Mouse (Mus musculus) forebrain, embryonic 11.5 days (tissue): ENCODE data around the gene Rtn2. TPM values are rescaled to one million over a fixed set of nuclear protein-coding genes. Genes with fewer than 3 reads are reported as not detected.

ENCODE experiments used
- ATAC-seq: fragments of 200-750 bp; cut with Nextera tagmentation; replicated peaks from 2 replicates; pipeline ENCODE4 v1.8.0; 2017; ENCODE audit warnings: moderate TSS enrichment; ENCODE audit not compliant: low FRiP score
- DNase-seq: peaks from one replicate; pipeline ENCODE4 v3.0.0-alpha.2; 2017; ENCODE audit warnings: low spot score
- H3K27ac ChIP-seq: fragments of 300-500 bp; sonication (generic); 2 replicates; pipeline ENCODE4 v1.5.1; 2014; ENCODE audit warnings: low read depth, low read length
- H3K27me3 ChIP-seq: fragments of 300-500 bp; sonication (generic); 2 replicates; pipeline ENCODE4 v1.6.1; 2014; ENCODE audit warnings: mild to moderate bottlenecking, low read length, mixed read lengths; ENCODE audit not compliant: control insufficient read depth, insufficient read depth
- H3K36me3 ChIP-seq: fragments of 300-500 bp; sonication (generic); 2 replicates; pipeline ENCODE4 v1.6.1; 2014; ENCODE audit warnings: mild to moderate bottlenecking, low read length, moderate library complexity, mixed read lengths; ENCODE audit not compliant: control insufficient read depth, insufficient read depth
- H3K4me1 ChIP-seq: fragments of 300-500 bp; sonication (generic); replicated peaks from 2 replicates; pipeline ENCODE4 v1.6.1; 2014; ENCODE audit warnings: low read length, mixed read lengths; ENCODE audit not compliant: control insufficient read depth, insufficient read depth
- H3K4me2 ChIP-seq: fragments of 300-500 bp; sonication (generic); 2 replicates; pipeline ENCODE4 v1.6.1; 2014; ENCODE audit warnings: low read depth, mild to moderate bottlenecking, low read length, moderate library complexity, mixed read lengths; ENCODE audit not compliant: severe bottlenecking
- H3K4me3 ChIP-seq: fragments of 300-500 bp; sonication (generic); 2 replicates; pipeline ENCODE4 v1.5.1; 2014; ENCODE audit warnings: low read depth, low read length
- H3K9ac ChIP-seq: fragments of 300-500 bp; sonication (generic); 2 replicates; pipeline ENCODE4 v1.6.1; 2014; ENCODE audit warnings: low read length
- H3K9me3 ChIP-seq: fragments of 300-500 bp; sonication (generic); 2 replicates; pipeline ENCODE4 v1.6.1; 2016; ENCODE audit warnings: low read length, mixed read lengths; ENCODE audit not compliant: control insufficient read depth
- WGBS: fragments of 180-500 bp; shearing (Covaris S2); extraction: QIAGEN DNeasy Blood & Tissue Kit; methylation state at CpG from one replicate; pipeline ENCODE4 v1.1.7; 2014; 5-methylcytosine and 5-hydroxymethylcytosine counted together
- polyA plus RNA-seq: library from polyadenylated mRNA; unstranded; fragments of >200 nt; fragmentation: Nextera tagmentation; extraction: Ambion mirVana; gene quantifications from 2 replicates; pipeline ENCODE4 v1.2.1, GENCODE M21; 2014

The Rtn2 gene
- 47.3 and 54.7 TPM in 2 replicates for polyA plus RNA-seq

DNA sequence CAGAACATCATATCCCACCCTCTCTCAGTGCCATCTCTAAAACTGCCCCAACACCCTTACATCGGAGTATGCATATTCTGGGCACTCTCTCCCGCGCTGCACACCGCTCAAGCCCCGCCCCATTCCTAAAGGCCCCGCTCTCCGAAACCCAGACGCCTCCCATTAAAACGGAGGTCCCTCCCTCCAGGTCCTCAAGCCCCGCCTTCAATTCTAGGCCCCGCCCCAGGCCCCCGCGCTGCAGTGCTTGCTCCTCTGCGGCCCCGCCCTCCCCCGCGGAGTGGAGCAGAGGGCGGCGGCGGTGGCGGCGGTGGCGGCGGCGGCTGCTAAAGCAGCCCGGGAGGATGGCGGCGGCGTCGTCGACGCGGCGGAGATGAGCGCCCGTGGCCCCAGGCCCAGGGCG is at the start of gene Rtn2:
Gene Rtn2, plus strand, starts transcription at position 240 of the 400 bp plus-strand sequence.
- H3K4me1 ChIP-seq, result peaks cover 8% of the 10 kb centered on the region
- H3K9ac ChIP-seq, result peak within 1 kb of the TSS; percentile 93
- peak; percentile 84 for ATAC-seq
- 1% methylated on average over 37 of the region's 37 CpGs for WGBS
- no peaks in the 10 kb centered on the region; the same call in 1 of the 2 replicates for H3K36me3 ChIP-seq
- 0 out of 2 replicates have a peak within 1 kb of the TSS, but pooled peaks have one; percentile 53 for H3K27ac ChIP-seq
- H3K4me2 ChIP-seq, result peak within 1 kb of the TSS; percentile 86
- peaks cover 36% of the 10 kb centered on the region for H3K27me3 ChIP-seq
- peak; percentile 96 for DNase-seq
- H3K9me3 ChIP-seq, result no peaks in the 10 kb centered on the region
- peak within 1 kb of the TSS; percentile 76 for H3K4me3 ChIP-seq

DNA sequence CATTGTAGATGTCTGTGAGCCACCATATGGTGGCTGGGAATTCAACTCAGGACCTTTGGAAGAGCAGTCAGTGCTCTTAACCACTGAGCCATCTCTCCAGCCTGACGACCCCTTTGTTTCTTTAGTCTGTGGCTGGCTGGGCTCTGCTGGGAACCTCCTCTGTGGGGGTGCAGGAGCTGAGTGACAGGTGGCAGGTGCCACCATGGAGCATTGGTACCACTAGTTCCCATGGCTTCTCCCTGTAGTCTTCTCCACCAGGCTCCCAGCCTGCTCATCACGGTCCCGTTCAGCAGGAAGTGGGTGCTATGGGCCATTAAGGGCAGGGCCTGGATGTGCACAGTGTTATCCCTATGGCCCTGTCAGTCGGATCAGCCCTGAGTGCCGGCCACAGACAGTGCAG is 47.8 kb upstream of the Rtn2 start:
- no peaks in the 10 kb centered on the region for H3K27me3 ChIP-seq
- ATAC-seq (no peak), DNase-seq (no peak)
- H3K4me1 ChIP-seq, result no peaks in the 10 kb centered on the region; the same call in 1 of the 2 replicates
- WGBS, result 78% methylated on average over 5 of the region's 5 CpGs
- H3K9ac ChIP-seq, result no peak overlapping the region
- H3K9me3 ChIP-seq, result no peaks in the 10 kb centered on the region
- no peaks in the 10 kb centered on the region for H3K36me3 ChIP-seq
- H3K27ac ChIP-seq, result no peak overlapping the region
- no peak overlapping the region for H3K4me2 ChIP-seq
- H3K4me3 ChIP-seq, result no peak overlapping the region

DNA sequence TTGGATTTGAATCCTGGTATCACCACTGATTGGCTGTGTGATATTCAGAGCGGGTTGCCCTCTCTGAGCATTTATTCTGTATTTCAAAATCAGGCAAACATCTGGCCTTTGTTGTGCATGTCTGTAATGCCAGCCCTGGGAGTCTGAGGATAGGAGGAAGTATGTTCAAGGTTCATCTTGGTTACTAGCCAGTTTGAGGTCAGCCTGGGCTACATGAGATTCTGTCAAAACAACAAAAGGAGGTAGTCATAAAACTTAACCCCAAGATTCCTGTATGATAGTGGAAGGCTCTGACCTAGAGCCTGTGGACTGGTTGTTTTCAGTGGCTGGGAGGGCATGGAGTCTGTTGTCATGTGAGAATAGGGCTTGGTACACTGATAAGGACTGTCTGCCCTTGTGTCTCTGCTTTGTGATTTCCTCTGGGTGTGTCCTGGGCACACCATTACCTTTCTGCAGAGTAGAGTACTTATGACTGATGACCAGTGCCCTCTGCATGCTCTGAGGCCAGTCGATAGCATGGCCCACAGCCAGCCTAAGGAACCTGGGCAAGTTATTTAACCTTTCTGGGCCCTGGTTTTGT is 47.2 kb upstream of the Rtn2 start:
- Histone ChIP-seq H3K27me3 (no peaks in the 10 kb centered on the region), H3K4me3 (no peak overlapping the region), H3K4me1 (no peaks in the 10 kb centered on the region; the same call in 1 of the 2 replicates), H3K9me3 (no peaks in the 10 kb centered on the region), H3K36me3 (no peaks in the 10 kb centered on the region), H3K4me2 (no peak overlapping the region), H3K9ac (no peak overlapping the region), H3K27ac (no peak overlapping the region)
- WGBS, result 88% methylated on average over 2 of the region's 2 CpGs
- ATAC-seq (no peak), DNase-seq (no peak)

DNA sequence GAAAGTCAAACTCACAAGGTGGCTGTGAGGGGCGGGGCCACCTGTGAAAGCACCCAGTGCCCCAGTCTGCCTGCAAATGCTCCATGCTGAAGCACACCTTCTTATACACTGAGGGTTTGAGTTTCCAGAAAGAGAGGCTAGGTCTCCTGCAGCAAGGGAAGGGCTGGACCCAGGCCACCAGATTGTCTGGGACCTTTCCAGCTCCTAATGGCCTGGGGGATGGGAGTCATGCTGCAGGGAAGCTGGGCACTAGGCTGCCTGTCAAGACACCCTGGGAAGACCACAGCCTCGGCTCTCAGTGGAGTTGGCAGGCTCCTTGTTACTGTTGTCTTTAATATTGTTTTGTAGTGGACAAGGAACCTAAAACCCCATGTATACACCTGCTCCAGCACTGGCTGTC is 46.0 kb upstream of the Rtn2 start:
- 84% methylated on average over 2 of the region's 2 CpGs for WGBS

DNA sequence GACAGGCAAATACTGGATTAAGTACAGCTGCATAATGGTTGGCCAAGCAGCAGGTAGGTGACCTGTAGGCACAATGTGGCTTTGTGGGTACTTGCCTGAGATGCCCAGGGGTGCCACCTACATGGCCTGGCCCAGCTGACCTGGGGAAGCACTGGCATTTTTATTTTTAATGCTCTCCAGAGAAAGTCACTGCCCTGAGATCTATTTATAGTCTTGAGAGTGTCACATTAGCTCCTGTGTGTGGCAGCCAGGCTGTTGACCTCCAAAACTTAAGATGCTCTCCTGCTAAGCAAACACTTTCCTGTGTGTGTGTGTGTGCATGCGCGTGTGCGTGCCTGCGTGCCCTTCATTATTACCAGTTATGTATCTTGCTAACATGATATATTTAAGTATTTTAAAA is 44.1 kb upstream of the Rtn2 start:
- H3K9ac ChIP-seq, result no peak overlapping the region
- no peak overlapping the region for H3K27ac ChIP-seq
- ATAC-seq (no peak), DNase-seq (no peak)
- WGBS, result 98% methylated on average over 4 of the region's 4 CpGs
- no peak overlapping the region for H3K4me2 ChIP-seq
- no peaks in the 10 kb centered on the region for H3K27me3 ChIP-seq
- no peaks in the 10 kb centered on the region for H3K36me3 ChIP-seq
- H3K4me3 ChIP-seq, result no peak overlapping the region
- H3K9me3 ChIP-seq, result no peaks in the 10 kb centered on the region
- H3K4me1 ChIP-seq, result no peaks in the 10 kb centered on the region; the same call in 1 of the 2 replicates

More for the DNA sequence above, 46.0 kb upstream of the Rtn2 start:
- Histone ChIP-seq H3K4me2 (no peak overlapping the region), H3K9ac (no peak overlapping the region), H3K4me1 (no peaks in the 10 kb centered on the region; the same call in 1 of the 2 replicates), H3K36me3 (no peaks in the 10 kb centered on the region), H3K4me3 (no peak overlapping the region), H3K27me3 (no peaks in the 10 kb centered on the region), H3K9me3 (no peaks in the 10 kb centered on the region), H3K27ac (no peak overlapping the region)
- DNase-seq (no peak), ATAC-seq (no peak)

DNA sequence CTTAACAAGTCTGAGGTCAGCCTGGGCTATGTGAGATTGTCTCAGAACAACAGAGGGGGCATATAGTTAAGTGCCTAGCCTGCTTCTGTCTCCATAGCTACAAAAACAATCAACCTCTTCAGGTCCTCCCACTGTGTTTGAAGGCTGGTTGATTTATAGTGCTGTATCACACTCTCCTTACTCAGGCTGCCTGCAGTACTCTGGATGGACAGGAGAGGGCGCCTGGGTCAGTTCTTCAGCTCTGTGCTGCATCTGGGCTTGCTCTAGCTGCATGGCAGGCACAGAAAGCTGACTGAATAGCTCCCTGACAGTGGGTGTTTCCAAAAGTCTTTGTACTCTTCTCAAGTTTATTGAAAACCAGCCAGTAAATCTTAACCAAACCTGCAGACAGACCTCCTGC is 43.0 kb upstream of the Rtn2 start:
- Histone ChIP-seq H3K4me1 (no peaks in the 10 kb centered on the region; the same call in 1 of the 2 replicates), H3K4me2 (no peak overlapping the region), H3K27ac (no peak overlapping the region), H3K9me3 (no peaks in the 10 kb centered on the region), H3K4me3 (no peak overlapping the region), H3K27me3 (no peaks in the 10 kb centered on the region), H3K9ac (no peak overlapping the region), H3K36me3 (no peaks in the 10 kb centered on the region)
- WGBS, result 0% methylated on average over 1 of the region's 1 CpGs
- peak; percentile 94 for DNase-seq
- peak; percentile 86 for ATAC-seq

DNA sequence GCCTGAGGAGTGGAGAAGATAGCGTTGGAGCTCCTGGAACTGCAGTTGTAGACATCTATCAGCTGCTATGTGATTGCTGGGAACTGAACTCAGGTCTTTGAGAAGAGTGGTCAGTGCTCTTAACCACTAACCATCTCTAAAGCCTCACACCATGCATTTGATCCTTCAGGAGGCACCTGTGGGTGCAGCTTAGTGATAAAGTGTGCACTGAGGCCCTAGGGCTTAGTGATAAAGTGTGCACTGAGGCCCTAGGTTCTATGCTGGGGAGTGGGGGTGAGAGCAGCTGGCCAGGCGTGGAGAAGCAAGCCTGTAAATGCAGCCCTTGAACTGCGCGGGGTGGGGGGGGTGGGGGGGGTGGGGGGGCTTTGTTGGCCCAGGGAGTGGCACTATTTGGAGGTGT is 42.4 kb upstream of the Rtn2 start:
- Histone ChIP-seq H3K36me3 (peaks cover under 1% of the 10 kb centered on the region), H3K9me3 (no peaks in the 10 kb centered on the region), H3K27ac (no peak overlapping the region), H3K9ac (no peak overlapping the region), H3K4me3 (no peak overlapping the region), H3K4me1 (no peaks in the 10 kb centered on the region; the same call in 1 of the 2 replicates), H3K27me3 (no peaks in the 10 kb centered on the region), H3K4me2 (no peak overlapping the region)
- DNase-seq, result no peak
- 76% methylated on average over 3 of the region's 4 CpGs for WGBS
- ATAC-seq, result no peak

DNA sequence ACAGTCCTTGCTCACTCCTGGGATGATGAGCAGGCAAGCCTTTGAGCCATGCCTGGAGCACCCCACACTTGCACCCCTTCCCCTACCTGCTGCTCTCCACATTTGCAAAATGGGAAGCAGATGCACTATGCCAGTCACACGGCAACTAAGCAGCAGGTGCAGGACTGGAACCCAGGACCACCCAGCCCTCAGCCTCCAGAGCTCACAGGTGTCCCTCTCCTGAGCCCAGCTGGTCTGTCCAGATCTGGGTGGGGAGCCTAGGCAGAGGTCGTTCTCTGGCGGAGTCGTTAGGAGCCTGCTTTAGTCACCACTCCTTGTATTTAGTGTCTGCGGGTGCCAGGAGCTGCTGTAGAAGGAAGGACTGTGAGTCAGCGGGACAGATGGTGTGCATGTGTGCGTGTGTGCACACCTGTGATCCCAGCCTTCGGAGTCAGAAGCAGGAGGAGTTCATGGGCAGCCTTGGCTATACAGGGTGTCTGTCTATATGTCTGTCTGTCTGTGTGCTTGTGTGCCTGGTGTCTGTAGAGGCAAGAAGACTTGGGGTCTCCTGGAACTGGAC is 41.4 kb upstream of the Rtn2 start:
- no peak overlapping the region for H3K9ac ChIP-seq

DNA sequence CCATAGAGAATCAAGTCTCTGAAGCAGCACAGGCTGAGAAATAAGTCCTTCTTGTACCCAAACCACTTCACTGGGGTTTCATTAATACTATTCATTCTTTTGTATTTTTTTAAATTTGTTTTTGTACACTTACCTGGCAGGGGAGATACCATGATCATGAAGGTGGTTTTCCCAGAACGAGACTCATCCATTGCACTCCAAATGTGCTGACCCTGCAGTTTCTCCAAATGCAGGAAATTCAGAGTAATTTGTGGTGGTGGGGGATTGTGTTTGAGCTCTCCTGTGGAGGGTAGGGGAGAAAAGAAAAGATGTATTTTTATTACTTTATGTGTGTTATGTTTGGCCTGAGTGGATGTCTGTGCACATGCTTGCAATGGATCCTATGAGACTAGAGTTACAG is 40.4 kb upstream of the Rtn2 start:
- no peak overlapping the region for H3K27ac ChIP-seq
- peaks cover 6% of the 10 kb centered on the region for H3K36me3 ChIP-seq
- no peak overlapping the region for H3K4me3 ChIP-seq
- DNase-seq (no peak), ATAC-seq (no peak)
- no peaks in the 10 kb centered on the region; the same call in 1 of the 2 replicates for H3K4me1 ChIP-seq
- WGBS, result 97% methylated on average over 1 of the region's 1 CpGs
- no peaks in the 10 kb centered on the region for H3K9me3 ChIP-seq
- H3K9ac ChIP-seq, result no peak overlapping the region
- H3K4me2 ChIP-seq, result no peak overlapping the region
- no peaks in the 10 kb centered on the region for H3K27me3 ChIP-seq

More for the DNA sequence above, 41.4 kb upstream of the Rtn2 start:
- H3K4me1 ChIP-seq, result no peaks in the 10 kb centered on the region; the same call in 1 of the 2 replicates
- H3K27ac ChIP-seq, result no peak overlapping the region
- H3K9me3 ChIP-seq, result no peaks in the 10 kb centered on the region
- no peak overlapping the region for H3K4me3 ChIP-seq
- H3K4me2 ChIP-seq, result no peak overlapping the region
- no peaks in the 10 kb centered on the region for H3K27me3 ChIP-seq
- peaks cover 6% of the 10 kb centered on the region for H3K36me3 ChIP-seq
- 89% methylated on average over 8 of the region's 8 CpGs for WGBS
- no peak for ATAC-seq
- DNase-seq, result no peak
